Mouse (Mus musculus) lung, adult 10 weeks (tissue): ENCODE data around the gene Hba-a1. TPM values are rescaled to one million over a fixed set of nuclear protein-coding genes. Genes with fewer than 3 reads are reported as not detected.

Experiments
- polyA plus RNA-seq: library from polyadenylated mRNA; stranded (reverse); fragments of 350-450 nt; fragmentation: Illumina TruSeq; extraction: RNeasy Lipid Tissue Mini Kit (QIAGEN cat#74804); gene quantifications from one replicate; pipeline ENCODE4 v1.2.3, GENCODE M21; 2014; ENCODE audit warnings: low read depth, low replicate concordance; ENCODE audit not compliant: insufficient read depth

Gene Hba-a1
- polyA plus RNA-seq: 9,126 TPM

DNA sequence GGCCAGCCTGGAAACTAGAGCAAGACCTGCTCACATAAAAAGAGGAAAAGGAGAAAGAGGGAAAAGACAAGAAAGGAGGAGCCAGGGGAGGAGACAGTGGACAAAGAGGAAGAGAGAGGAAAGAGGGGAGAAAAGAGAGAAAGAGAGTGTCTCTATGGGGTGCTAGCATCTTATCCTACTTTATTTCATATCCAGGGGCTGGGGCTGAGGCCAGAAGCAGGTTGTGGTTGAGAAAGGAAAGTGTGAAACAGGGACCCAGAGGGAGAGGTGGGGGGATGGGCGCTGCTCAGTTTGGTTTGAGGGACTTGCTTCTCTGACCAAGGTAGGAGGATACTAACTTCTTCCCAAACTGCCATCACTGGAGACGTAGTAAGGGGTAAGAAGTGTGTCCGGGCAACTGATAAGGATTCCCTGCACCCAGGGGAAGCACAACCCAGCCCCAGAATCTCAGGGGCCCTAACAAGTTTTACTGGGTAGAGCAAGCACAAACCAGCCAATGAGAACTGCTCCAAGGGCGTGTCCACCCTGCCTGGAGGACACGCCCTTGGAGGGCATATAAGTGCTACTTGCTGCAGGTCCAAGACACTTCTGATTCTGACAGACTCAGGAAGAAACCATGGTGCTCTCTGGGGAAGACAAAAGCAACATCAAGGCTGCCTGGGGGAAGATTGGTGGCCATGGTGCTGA lies at the start of gene Hba-a1:
TSS of gene Hba-a1 (plus strand) at position 421 of the 687 bp plus-strand sequence.

DNA sequence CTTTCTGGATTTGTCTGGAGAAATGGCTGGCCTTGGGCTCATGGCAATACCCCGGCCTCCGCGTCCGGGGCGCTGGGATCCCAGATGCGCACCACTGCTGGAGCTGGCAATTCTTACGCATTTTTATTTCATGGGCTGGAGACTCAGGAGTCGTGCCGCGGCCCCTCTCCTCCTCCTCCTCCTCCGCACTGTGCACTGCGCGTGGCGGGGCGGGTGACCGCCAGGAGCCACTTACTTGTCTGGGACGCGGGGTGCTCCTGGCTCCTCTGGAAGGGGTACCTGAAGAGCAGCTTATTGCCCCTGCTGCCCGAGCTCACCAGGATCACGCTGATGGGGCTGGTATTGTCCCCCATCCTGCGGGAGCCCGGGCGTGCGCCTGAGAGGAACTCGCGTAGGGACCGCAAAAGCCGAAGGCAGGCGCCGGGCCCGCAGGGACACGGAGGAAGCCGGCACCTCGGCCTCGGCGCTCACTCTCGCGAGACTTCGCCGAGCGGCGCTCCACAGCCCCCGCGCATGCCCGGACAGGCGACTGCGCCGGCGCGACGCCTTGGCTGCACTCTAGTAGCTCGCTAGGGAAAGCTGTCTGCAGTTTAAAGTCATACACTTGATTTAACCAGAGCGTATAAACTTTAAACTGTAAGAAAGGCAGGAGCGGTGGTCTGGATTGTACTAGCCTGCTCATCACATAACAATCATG lies 16.0 kb upstream of the Hba-a1 start, which contains the start of gene Nprl3:
TSS of gene Nprl3 (minus strand) at position 520 of the 697 bp plus-strand sequence.

DNA sequence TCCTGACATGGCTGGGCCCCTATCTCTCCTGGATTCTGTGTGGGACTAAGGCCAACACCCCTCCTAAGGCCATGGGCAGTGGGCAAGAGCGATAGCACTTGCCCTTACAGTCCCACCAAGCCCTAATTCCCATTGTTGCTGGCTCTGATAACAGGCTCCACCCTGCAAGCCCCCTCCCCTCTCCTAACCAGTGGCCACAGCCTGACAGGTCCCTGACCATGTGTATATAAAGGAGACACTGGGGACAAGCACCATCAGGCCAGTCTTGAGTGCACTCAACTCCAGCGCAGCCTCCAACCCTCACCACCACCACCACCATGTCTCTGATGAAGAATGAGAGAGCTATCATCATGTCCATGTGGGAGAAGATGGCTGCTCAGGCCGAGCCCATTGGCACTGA lies 7.0 kb upstream of the Hba-a1 start, which contains the start of gene Hba-x:
TSS of gene Hba-x (plus strand) at position 54 of the 400 bp plus-strand sequence.

DNA sequence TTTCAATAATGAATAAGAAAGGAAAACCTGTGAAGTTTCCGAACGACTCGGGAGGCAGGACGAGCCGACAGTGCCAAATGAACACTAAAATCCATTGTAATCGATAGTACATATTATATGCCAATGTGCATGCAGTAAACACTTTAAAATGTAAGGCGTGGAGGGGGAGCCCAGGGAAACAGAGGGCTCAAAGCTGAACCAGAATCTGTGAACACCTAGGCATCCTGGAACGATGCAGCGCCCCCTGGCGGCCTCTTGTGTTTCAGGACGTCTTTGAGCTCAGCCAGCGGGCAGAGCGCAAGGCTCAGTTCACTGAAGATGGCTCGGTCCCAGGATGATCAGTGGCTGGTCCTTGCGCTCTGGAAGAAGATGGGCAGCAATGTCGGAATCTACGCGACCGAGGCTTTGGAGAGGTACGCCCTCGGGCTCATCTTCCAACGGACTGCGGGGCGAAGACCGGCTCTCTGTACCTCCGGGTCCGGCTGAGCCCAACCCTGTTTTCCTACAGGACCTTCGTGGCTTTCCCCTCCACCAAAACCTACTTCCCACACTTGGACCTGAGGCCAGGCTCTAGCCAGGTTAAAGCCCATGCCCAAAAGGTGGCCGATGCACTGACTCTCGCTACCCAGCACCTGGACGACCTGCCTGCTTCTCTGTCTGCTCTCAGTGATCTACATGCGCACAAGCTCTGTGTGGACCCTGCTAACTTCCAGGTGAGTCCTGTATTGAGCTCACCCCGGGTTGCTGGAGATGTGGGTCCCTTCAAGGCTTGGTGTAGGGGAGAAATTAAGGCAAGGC lies 3.6 kb downstream of the Hba-a1 start, which contains the start of gene Hbq1b:
TSS of gene Hbq1b (plus strand) at position 271 of the 798 bp plus-strand sequence.

DNA sequence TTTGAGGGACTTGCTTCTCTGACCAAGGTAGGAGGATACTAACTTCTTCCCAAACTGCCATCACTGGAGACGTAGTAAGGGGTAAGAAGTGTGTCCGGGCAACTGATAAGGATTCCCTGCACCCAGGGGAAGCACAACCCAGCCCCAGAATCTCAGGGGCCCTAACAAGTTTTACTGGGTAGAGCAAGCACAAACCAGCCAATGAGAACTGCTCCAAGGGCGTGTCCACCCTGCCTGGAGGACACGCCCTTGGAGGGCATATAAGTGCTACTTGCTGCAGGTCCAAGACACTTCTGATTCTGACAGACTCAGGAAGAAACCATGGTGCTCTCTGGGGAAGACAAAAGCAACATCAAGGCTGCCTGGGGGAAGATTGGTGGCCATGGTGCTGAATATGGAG lies 12.9 kb downstream of the Hba-a1 start, which contains the start of gene Hba-a2:
TSS of gene Hba-a2 (plus strand) at position 287 of the 400 bp plus-strand sequence.

DNA sequence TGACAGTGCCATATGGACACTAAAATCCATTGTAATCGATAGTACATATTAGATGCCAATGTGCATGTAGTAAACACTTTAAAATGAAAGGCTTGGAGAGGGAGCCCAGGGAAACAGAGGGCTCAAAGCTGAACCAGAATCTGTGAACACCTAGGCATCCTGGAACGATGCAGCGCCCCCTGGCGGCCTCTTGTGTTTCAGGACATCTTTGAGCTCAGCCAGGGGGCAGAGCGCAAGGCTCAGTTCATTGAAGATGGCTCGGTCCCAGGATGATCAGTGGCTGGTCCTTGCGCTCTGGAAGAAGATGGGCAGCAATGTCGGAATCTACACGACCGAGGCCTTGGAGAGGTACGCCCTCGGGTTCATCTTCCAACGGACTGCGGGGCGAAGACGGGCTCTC lies 16.6 kb downstream of the Hba-a1 start, which contains the start of gene Hbq1a:
TSS of gene Hbq1a (plus strand) at position 205 of the 400 bp plus-strand sequence.

Other genes with a start within 250 kb of the Hba-a1 start
- gene Il9r, start 83.2 kb upstream of the Hba-a1 start, polyA plus RNA-seq: 0.74 TPM
- 24.2 TPM for gene Snrnp25, start 78.1 kb upstream of the Hba-a1 start, polyA plus RNA-seq
- 19.5 TPM for gene Rhbdf1, start 61.2 kb upstream of the Hba-a1 start, polyA plus RNA-seq
- 12.7 TPM for gene Mpg, start 57.0 kb upstream of the Hba-a1 start, polyA plus RNA-seq
- gene Nprl3, start 15.8 kb upstream of the Hba-a1 start, polyA plus RNA-seq: 11.5 TPM
- gene Hba-x, start 7.1 kb upstream of the Hba-a1 start, polyA plus RNA-seq: not detected
- not detected for gene Hbq1b, start 3.5 kb downstream of the Hba-a1 start, polyA plus RNA-seq
- gene Hba-a2, start 13.0 kb downstream of the Hba-a1 start, polyA plus RNA-seq: 14,852 TPM
- gene Hbq1a, start 16.6 kb downstream of the Hba-a1 start, polyA plus RNA-seq: 1.6 TPM
- gene Sh3pxd2b, start 64.3 kb downstream of the Hba-a1 start, polyA plus RNA-seq: 3.6 TPM
- gene Ubtd2, start 171.9 kb downstream of the Hba-a1 start, polyA plus RNA-seq: 5.0 TPM
- gene Efcab9, start 248.6 kb downstream of the Hba-a1 start, polyA plus RNA-seq: not detected
- gene Stk10, start 249.8 kb downstream of the Hba-a1 start, polyA plus RNA-seq: 8.5 TPM